Mouse (Mus musculus): Measurements from ENCODE around the gene Lrch1. TPM values are rescaled to one million over a fixed set of nuclear protein-coding genes. Genes with fewer than 3 reads are reported as not detected.

The Lrch1 gene
- polyA plus RNA-seq, 1 experiment from 2014 or later, result 12.4 TPM

GRCm38 (mm10) chr14:74909021-74909420 lies 38.7 kb downstream of the Lrch1 start:
- Histone ChIP-seq H3K27ac (ENCODE audit: low read length) (no peak overlapping the region), H3K9ac (ENCODE audit: low read length) (no peak overlapping the region), H3K9me3 (replicated peaks; ENCODE audit: control insufficient read depth, low read length) (no peaks in the 10 kb centered on the region), H3K27me3 (ENCODE audit: control insufficient read depth, insufficient read depth, low read length) (no peaks in the 10 kb centered on the region), H3K4me1 (ENCODE audit: control insufficient read depth, insufficient read depth, low read length) (peaks cover 25% of the 10 kb centered on the region), H3K36me3 (ENCODE audit: control insufficient read depth, insufficient read depth, low read length) (no peaks in the 10 kb centered on the region), H3K4me2 (ENCODE audit: low read depth, low read length) (no peak overlapping the region), H3K4me3 (replicated peaks; ENCODE audit: low read length) (no peak overlapping the region)
- no peak for ATAC-seq (ENCODE audit: insufficient read depth, low FRiP score)
- WGBS, result 78% methylated on average over 8 of the region's 8 CpGs

GRCm38 (mm10) chr14:74908250-74908649 lies 39.4 kb downstream of the Lrch1 start:
- 87% methylated on average over 6 of the region's 6 CpGs for WGBS
- Histone ChIP-seq H3K4me2 (ENCODE audit: low read depth, low read length) (no peak overlapping the region), H3K4me3 (replicated peaks; ENCODE audit: low read length) (no peak overlapping the region), H3K27me3 (ENCODE audit: control insufficient read depth, insufficient read depth, low read length) (no peaks in the 10 kb centered on the region), H3K4me1 (ENCODE audit: control insufficient read depth, insufficient read depth, low read length) (peaks cover 21% of the 10 kb centered on the region), H3K27ac (ENCODE audit: low read length) (no peak overlapping the region), H3K36me3 (ENCODE audit: control insufficient read depth, insufficient read depth, low read length) (no peaks in the 10 kb centered on the region), H3K9me3 (replicated peaks; ENCODE audit: control insufficient read depth, low read length) (no peaks in the 10 kb centered on the region), H3K9ac (ENCODE audit: low read length) (no peak overlapping the region)
- ATAC-seq (ENCODE audit: insufficient read depth, low FRiP score), result no peak

- 82% methylated on average over 8 of the region's 8 CpGs for WGBS
- ATAC-seq (ENCODE audit: insufficient read depth, low FRiP score), result no peak
- peaks cover 23% of the 10 kb centered on the region for H3K4me1 ChIP-seq (ENCODE audit: control insufficient read depth, insufficient read depth, low read length)
Observed at GRCm38 (mm10) chr14:74907706-74908105, 40.0 kb downstream of the Lrch1 start.

GRCm38 (mm10) chr14:74905990-74906389 lies 41.7 kb downstream of the Lrch1 start:
- no peak overlapping the region for H3K4me3 ChIP-seq (replicated peaks; ENCODE audit: low read length)
- H3K4me1 ChIP-seq (ENCODE audit: control insufficient read depth, insufficient read depth, low read length), result peaks cover 23% of the 10 kb centered on the region
- no peak overlapping the region for H3K4me2 ChIP-seq (ENCODE audit: low read depth, low read length)
- no peaks in the 10 kb centered on the region for H3K36me3 ChIP-seq (ENCODE audit: control insufficient read depth, insufficient read depth, low read length)
- H3K9ac ChIP-seq (ENCODE audit: low read length), result no peak overlapping the region
- ATAC-seq (ENCODE audit: insufficient read depth, low FRiP score), result no peak
- no peaks in the 10 kb centered on the region for H3K27me3 ChIP-seq (ENCODE audit: control insufficient read depth, insufficient read depth, low read length)
- WGBS, result 43% methylated on average over 3 of the region's 3 CpGs
- no peaks in the 10 kb centered on the region for H3K9me3 ChIP-seq (replicated peaks; ENCODE audit: control insufficient read depth, low read length)
- H3K27ac ChIP-seq (ENCODE audit: low read length), result no peak overlapping the region

More at GRCm38 (mm10) chr14:74907706-74908105, 40.0 kb downstream of the Lrch1 start:
- H3K27ac ChIP-seq (ENCODE audit: low read length), result no peak overlapping the region
- H3K4me3 ChIP-seq (replicated peaks; ENCODE audit: low read length), result no peak overlapping the region
- H3K27me3 ChIP-seq (ENCODE audit: control insufficient read depth, insufficient read depth, low read length), result no peaks in the 10 kb centered on the region
- no peaks in the 10 kb centered on the region for H3K9me3 ChIP-seq (replicated peaks; ENCODE audit: control insufficient read depth, low read length)
- H3K36me3 ChIP-seq (ENCODE audit: control insufficient read depth, insufficient read depth, low read length), result no peaks in the 10 kb centered on the region
- no peak overlapping the region for H3K9ac ChIP-seq (ENCODE audit: low read length)
- no peak overlapping the region for H3K4me2 ChIP-seq (ENCODE audit: low read depth, low read length)

- Histone ChIP-seq H3K9me3 (replicated peaks; ENCODE audit: control insufficient read depth, low read length) (no peaks in the 10 kb centered on the region), H3K27me3 (ENCODE audit: control insufficient read depth, insufficient read depth, low read length) (no peaks in the 10 kb centered on the region), H3K4me1 (ENCODE audit: control insufficient read depth, insufficient read depth, low read length) (peaks cover 28% of the 10 kb centered on the region), H3K4me3 (replicated peaks; ENCODE audit: low read length) (no peak overlapping the region), H3K4me2 (ENCODE audit: low read depth, low read length) (no peak overlapping the region), H3K9ac (ENCODE audit: low read length) (no peak overlapping the region), H3K36me3 (ENCODE audit: control insufficient read depth, insufficient read depth, low read length) (no peaks in the 10 kb centered on the region), H3K27ac (ENCODE audit: low read length) (no peak overlapping the region)
- no peak for ATAC-seq (ENCODE audit: insufficient read depth, low FRiP score)
- WGBS, result 94% methylated on average over 5 of the region's 5 CpGs
Observed at GRCm38 (mm10) chr14:74904442-74904841, 43.2 kb downstream of the Lrch1 start.

- Histone ChIP-seq H3K4me3 (replicated peaks; ENCODE audit: low read length) (no peak overlapping the region), H3K4me1 (ENCODE audit: control insufficient read depth, insufficient read depth, low read length) (peaks cover 28% of the 10 kb centered on the region), H3K9me3 (replicated peaks; ENCODE audit: control insufficient read depth, low read length) (no peaks in the 10 kb centered on the region), H3K4me2 (ENCODE audit: low read depth, low read length) (no peak overlapping the region), H3K27ac (ENCODE audit: low read length) (no peak overlapping the region), H3K27me3 (ENCODE audit: control insufficient read depth, insufficient read depth, low read length) (no peaks in the 10 kb centered on the region), H3K36me3 (ENCODE audit: control insufficient read depth, insufficient read depth, low read length) (no peaks in the 10 kb centered on the region), H3K9ac (ENCODE audit: low read length) (no peak overlapping the region)
- 81% methylated on average over 4 of the region's 4 CpGs for WGBS
- 0 out of 2 replicates have a peak, but pooled peaks have one; percentile 14 for ATAC-seq (ENCODE audit: insufficient read depth, low FRiP score)
Observed at GRCm38 (mm10) chr14:74903047-74903446, 44.6 kb downstream of the Lrch1 start.

- no peak overlapping the region; the same call in 1 of the 2 replicates for H3K27ac ChIP-seq (ENCODE audit: low read length)
- no peak overlapping the region for H3K4me3 ChIP-seq (replicated peaks; ENCODE audit: low read length)
- no peak overlapping the region for H3K4me2 ChIP-seq (ENCODE audit: low read depth, low read length)
- H3K9me3 ChIP-seq (replicated peaks; ENCODE audit: control insufficient read depth, low read length), result no peaks in the 10 kb centered on the region
- H3K36me3 ChIP-seq (ENCODE audit: control insufficient read depth, insufficient read depth, low read length), result no peaks in the 10 kb centered on the region
- peaks cover 25% of the 10 kb centered on the region for H3K4me1 ChIP-seq (ENCODE audit: control insufficient read depth, insufficient read depth, low read length)
- H3K27me3 ChIP-seq (ENCODE audit: control insufficient read depth, insufficient read depth, low read length), result no peaks in the 10 kb centered on the region
- H3K9ac ChIP-seq (ENCODE audit: low read length), result no peak overlapping the region
- no peak for ATAC-seq (ENCODE audit: insufficient read depth, low FRiP score)
- WGBS, result 71% methylated on average over 8 of the region's 8 CpGs
Observed at GRCm38 (mm10) chr14:74900705-74901369, 46.8 kb downstream of the Lrch1 start.

- 49% methylated on average over 13 of the region's 13 CpGs for WGBS
- Histone ChIP-seq H3K27ac (ENCODE audit: low read length) (peak overlapping the region; percentile 48), H3K9ac (ENCODE audit: low read length) (no peak overlapping the region), H3K36me3 (ENCODE audit: control insufficient read depth, insufficient read depth, low read length) (no peaks in the 10 kb centered on the region), H3K9me3 (replicated peaks; ENCODE audit: control insufficient read depth, low read length) (no peaks in the 10 kb centered on the region), H3K4me3 (replicated peaks; ENCODE audit: low read length) (no peak overlapping the region), H3K4me1 (ENCODE audit: control insufficient read depth, insufficient read depth, low read length) (peaks cover 20% of the 10 kb centered on the region), H3K4me2 (ENCODE audit: low read depth, low read length) (no peak overlapping the region; the same call in 1 of the 2 replicates), H3K27me3 (ENCODE audit: control insufficient read depth, insufficient read depth, low read length) (no peaks in the 10 kb centered on the region)
- ATAC-seq (ENCODE audit: insufficient read depth, low FRiP score), result no peak
Observed at GRCm38 (mm10) chr14:74899953-74900704, 47.5 kb downstream of the Lrch1 start.

GRCm38 (mm10) chr14:74898939-74899338 lies 48.7 kb downstream of the Lrch1 start:
- Histone ChIP-seq H3K27me3 (ENCODE audit: control insufficient read depth, insufficient read depth, low read length) (no peaks in the 10 kb centered on the region), H3K27ac (ENCODE audit: low read length) (no peak overlapping the region), H3K4me1 (ENCODE audit: control insufficient read depth, insufficient read depth, low read length) (peaks cover 20% of the 10 kb centered on the region), H3K36me3 (ENCODE audit: control insufficient read depth, insufficient read depth, low read length) (no peaks in the 10 kb centered on the region), H3K4me2 (ENCODE audit: low read depth, low read length) (no peak overlapping the region), H3K9ac (ENCODE audit: low read length) (no peak overlapping the region), H3K4me3 (replicated peaks; ENCODE audit: low read length) (no peak overlapping the region), H3K9me3 (replicated peaks; ENCODE audit: control insufficient read depth, low read length) (no peaks in the 10 kb centered on the region)
- 86% methylated on average over 5 of the region's 5 CpGs for WGBS
- no peak for ATAC-seq (ENCODE audit: insufficient read depth, low FRiP score)
